Mouse (Mus musculus) mature B cell (primary cell): ENCODE data around the gene Myof.

ENCODE experiments used
- in situ Hi-C: fragments of 300-500 bp; cut with MboI; formaldehyde crosslinking; loops from 2 replicates; pipeline ENCODE4 v1.14.3; 2019

Myof gene

GRCm38 (mm10) chr19:37954236-37954635 lies 89.1 kb downstream of the Myof start:
- in situ Hi-C loops: no loop called here

GRCm38 (mm10) chr19:37946696-37947095 lies 96.7 kb downstream of the Myof start:
- in situ Hi-C loops: loop anchor here (25.0 kb wide), 1 partner anchor 416 kb away; no protein-coding TSS in a partner anchor

GRCm38 (mm10) chr19:37946053-37946452 lies 97.3 kb downstream of the Myof start:
- in situ Hi-C loops: loop anchor here (25.0 kb wide), 1 partner anchor 416 kb away; no protein-coding TSS in a partner anchor

- in situ Hi-C loops: loop anchor here (25.0 kb wide), 1 partner anchor 423 kb away; no protein-coding TSS in a partner anchor
These were observed 104.2 kb downstream of the Myof start for GRCm38 (mm10) chr19:37939203-37939602.

- in situ Hi-C loops: loop anchor here (25.0 kb wide), 1 partner anchor 425 kb away; no protein-coding TSS in a partner anchor
These were observed 106.3 kb downstream of the Myof start for GRCm38 (mm10) chr19:37937092-37937491.

GRCm38 (mm10) chr19:37934640-37935039 lies 108.7 kb downstream of the Myof start:
- in situ Hi-C loops: loop anchor here (25.0 kb wide), 1 partner anchor 428 kb away; no protein-coding TSS in a partner anchor

- in situ Hi-C loops: loop anchor here (25.0 kb wide), 1 partner anchor 430 kb away; no protein-coding TSS in a partner anchor
These were observed 111.2 kb downstream of the Myof start for GRCm38 (mm10) chr19:37932198-37932597.

- in situ Hi-C loops: loop anchor here (25.0 kb wide), 1 partner anchor 434 kb away; no protein-coding TSS in a partner anchor
These were observed 115.5 kb downstream of the Myof start for GRCm38 (mm10) chr19:37927911-37928310.

- in situ Hi-C loops: loop anchor here (25.0 kb wide), 1 partner anchor 437 kb away; no protein-coding TSS in a partner anchor
These were observed 118.1 kb downstream of the Myof start for GRCm38 (mm10) chr19:37925323-37925722.

- in situ Hi-C loops: no loop called here
These were observed 119.1 kb downstream of the Myof start for GRCm38 (mm10) chr19:37924266-37924665.

- in situ Hi-C loops: no loop called here
These were observed 122.3 kb downstream of the Myof start for GRCm38 (mm10) chr19:37921098-37921497.

- in situ Hi-C loops: no loop called here
These were observed 124.9 kb downstream of the Myof start for GRCm38 (mm10) chr19:37918515-37918932.

GRCm38 (mm10) chr19:37914261-37914660 lies 129.1 kb downstream of the Myof start:
- in situ Hi-C loops: no loop called here

- in situ Hi-C loops: no loop called here
These were observed 130.9 kb downstream of the Myof start for GRCm38 (mm10) chr19:37912501-37912900.

GRCm38 (mm10) chr19:37909830-37910261 lies 133.5 kb downstream of the Myof start:
- in situ Hi-C loops: no loop called here

- in situ Hi-C loops: no loop called here
These were observed 135.7 kb downstream of the Myof start for GRCm38 (mm10) chr19:37907451-37908320.

GRCm38 (mm10) chr19:37906916-37907315 lies 136.5 kb downstream of the Myof start:
- in situ Hi-C loops: no loop called here

- in situ Hi-C loops: no loop called here
These were observed 147.3 kb downstream of the Myof start for GRCm38 (mm10) chr19:37896081-37896480.

GRCm38 (mm10) chr19:37891006-37891405 lies 152.4 kb downstream of the Myof start:
- in situ Hi-C loops: no loop called here

- in situ Hi-C loops: loop anchor here (5.0 kb wide), 1 partner anchor 184 kb away; no protein-coding TSS in a partner anchor
These were observed 156.8 kb downstream of the Myof start for GRCm38 (mm10) chr19:37886355-37887120.

GRCm38 (mm10) chr19:37881431-37882081 lies 161.8 kb downstream of the Myof start:
- in situ Hi-C loops: no loop called here
